Mouse (Mus musculus) E14TG2a.4 (cell line): ENCODE results near the gene Gmpr.

Source experiments
- CTCF ChIP-seq: conservative IDR thresholded peaks from 2 replicates; pipeline ENCODE4 v1.5.1; 2014; ENCODE audit warnings: low read length
- NANOG ChIP-seq: IDR thresholded peaks from 2 replicates; pipeline ENCODE4 v1.6.1; 2014; ENCODE audit warnings: borderline replicate concordance, low read length, mixed read lengths
- POU5F1 ChIP-seq: IDR thresholded peaks from 2 replicates; pipeline ENCODE4 v1.6.1; 2014; ENCODE audit warnings: low read length, borderline replicate concordance

DNA sequence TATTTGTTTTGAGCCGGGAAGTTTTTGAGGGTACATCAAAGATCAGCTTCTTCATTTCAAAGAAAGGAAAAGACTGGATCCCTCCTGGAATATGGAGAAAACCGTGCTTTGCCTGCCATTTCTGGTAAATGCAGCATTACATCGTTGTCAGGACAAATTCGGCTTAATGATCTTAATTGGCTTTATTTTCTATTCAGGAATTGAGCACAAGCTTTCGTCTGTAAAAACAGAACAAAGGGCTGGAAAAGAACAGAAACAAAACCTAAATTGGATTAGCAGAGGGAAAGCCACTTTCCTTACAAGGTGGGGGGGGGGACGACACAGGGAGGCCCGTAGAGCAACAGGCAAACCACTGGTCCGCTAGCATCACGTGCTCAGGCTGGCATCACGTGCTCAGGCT is 33.9 kb upstream of the Gmpr start:
- TF ChIP-seq POU5F1 (no peak), CTCF (no peak), NANOG (no peak)
